Mouse (Mus musculus): ENCODE measurements around the gene Hyls1.

The Hyls1 gene

DNA sequence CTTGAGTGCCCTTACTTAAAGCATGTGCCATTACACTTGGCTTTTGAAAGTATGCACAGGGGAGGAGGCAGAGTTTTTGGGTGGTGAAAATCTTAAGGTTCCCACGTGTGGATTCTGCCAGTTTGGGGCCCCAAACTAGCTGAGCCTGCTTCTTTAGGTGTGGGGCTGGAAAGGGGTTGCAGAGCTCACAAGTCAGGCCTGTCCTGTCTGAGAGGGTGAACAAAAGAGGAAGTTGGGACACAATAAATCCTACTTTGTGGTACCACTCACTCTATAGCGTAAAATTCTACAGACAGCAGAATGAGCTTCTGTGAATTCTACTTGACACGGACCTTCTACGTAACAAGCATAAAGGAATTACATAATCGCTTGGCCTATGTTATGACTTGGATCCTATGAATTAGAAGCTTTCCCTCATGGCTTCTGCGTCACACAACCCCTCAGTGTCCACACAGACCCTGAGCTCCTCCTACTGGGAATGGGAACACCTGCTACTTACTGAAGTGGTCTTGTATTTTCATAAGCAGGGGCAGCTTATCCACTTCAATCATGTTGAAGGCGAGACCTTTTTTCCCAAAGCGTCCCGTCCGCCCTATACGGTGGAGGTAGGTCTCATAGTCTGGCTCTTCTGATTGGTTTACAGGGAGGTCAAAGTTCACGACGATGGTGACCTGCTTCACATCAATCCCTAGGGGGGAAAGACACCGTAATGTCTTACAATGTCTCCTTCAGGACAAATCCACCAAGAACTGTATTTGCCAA is 26.9 kb downstream of the Hyls1 start:
- DNase-seq, result no peak

DNA sequence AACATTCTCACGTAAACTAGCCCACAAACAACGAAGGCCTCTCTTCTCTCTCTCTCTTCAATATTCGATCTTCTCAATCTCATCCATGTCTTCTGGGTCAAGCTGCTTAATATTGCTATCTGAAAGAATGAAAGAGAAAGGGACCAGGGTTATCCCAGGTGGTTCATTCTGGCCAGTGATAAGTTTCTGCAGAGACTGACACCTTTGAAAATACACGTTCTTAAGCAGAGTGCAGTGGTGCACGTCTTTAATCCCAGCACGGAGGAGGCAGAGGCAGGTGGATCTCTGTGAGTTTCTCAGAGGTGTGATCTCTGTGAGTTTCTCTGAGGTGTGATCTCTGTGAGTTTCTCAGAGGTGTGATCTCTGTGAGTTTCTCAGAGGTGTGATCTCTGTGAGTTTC is 28.3 kb downstream of the Hyls1 start:
- no peak for DNase-seq

DNA sequence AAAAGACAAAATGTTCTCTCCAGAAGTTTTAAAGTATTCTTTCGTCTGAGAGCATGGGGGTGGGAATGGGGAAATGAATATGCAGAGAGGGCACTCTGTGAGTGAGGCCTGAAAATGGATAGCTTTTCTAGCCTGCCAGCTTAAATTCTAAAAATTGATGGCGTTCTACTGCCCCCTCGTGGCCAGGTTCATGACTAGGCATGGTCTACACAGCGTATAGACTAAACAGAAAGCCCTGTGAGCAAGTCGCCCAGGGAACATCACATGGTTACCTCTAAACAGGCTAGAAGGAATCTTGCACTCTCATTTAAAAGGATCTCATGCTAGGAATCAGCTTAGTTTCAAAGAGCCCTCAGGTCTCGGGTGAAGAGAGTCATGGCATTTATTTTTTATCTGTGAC is 28.7 kb downstream of the Hyls1 start:
- peak; percentile 95 for DNase-seq

DNA sequence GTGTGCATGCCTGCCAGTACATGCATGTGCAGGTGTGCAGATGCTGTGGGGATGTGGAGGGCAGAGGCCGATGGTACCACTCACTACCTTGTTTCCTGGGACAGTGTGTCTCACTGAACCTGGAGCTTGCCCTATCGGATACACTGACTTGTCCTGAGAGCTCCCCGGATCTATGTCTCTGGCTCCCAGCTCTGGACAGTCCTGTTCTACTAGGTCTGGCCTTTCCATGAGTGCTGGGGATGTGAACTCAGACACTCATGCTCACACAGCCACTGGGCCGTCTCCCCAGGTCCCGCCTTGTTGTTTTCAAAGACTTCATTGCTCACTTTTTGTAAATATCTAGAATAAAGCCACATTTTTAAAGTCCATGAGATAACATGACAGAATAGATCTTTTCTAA is 29.2 kb downstream of the Hyls1 start:
- DNase-seq, result no peak

DNA sequence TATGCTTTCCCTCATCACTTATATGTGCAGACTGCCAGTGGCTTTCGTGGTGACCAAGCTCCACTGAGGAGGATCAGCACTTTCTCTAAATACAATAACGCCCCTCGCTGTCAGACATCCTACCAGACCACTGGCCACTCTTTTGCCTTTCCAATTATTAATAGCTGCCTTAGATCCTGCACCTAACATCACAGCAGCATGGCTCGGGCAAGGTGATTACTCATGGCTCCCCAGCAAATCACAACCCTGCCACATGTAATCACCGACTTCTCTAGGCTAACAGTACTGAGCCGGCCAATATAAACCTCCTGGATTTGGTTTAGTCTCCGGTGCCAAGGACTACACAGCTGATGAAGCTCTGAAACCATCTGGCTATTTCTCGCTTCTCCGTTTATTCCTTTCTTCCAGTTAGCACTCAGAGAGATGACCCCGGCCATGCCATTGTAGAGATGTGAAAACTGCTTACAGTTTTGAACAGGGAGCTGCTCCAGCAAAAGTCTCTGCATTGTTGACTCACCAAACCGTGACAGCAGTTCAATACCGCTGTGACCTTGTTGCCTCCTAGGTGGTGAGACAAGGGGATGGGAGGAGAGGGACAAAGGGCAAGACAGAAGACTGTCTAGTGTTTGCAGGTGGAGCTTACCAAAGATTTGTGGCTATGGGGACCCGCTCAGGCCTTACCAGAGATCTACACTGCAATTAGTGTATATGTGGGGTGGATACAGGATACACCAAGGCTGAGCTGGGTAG is 31.0 kb downstream of the Hyls1 start:
- DNase-seq, result no peak

DNA sequence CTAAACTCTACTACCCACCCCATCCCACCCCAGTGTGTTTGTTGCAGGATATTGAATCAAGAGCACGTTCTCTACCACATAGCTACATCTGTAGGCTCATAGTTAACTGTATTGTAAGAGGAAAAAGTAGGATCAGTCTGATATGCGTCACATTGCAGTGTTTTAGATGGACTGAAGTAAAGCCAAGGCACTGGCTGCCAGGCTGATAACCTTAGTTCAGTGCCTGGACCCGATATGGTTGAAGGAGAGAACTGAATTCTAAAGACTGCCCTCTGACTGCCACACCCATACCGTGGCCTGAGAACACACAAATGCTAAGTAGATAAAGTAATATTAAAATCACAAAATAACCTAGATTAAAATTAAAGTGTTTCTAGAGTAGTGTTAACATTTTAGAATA is 34.3 kb downstream of the Hyls1 start:
- no peak for DNase-seq

DNA sequence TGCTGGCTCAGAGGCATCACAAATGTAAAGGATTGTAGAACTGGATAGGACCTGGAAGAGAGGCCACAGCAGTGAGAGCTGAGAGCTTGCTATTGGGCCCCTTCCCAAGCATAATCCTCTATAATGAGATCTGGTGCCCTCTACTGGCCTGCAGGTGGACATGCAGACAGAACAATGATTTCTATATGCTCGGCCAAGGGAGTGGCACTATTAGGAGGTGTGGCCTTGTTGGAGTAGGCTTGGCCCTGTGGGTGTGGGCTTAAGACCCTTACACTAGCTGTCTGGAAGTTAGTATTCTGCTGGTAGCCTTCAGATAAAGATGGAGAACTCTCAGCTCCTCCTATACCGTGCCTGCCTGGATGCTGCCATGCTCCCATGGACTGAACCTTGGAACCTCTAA is 35.1 kb downstream of the Hyls1 start:
- peak; percentile 43 for DNase-seq

DNA sequence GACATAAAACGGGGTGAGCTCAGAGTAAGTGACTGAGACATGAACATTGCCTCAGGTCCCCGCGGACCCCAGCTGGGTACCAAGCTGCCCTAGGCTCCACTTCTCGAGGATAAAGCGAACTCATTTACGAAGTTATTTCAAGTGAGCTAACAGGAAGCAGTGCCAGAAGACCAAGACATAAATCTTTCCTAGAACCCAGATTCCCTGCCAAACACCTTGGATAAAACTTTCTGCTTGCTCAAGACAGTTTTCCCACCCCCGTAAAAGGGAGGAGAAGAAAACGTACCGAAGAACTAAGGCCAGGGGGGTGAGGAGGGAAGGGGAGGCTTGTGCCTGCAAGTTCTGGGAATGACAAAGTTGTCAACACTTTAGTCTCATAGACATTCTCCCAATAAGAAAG is 36.9 kb downstream of the Hyls1 start:
- no peak for DNase-seq

DNA sequence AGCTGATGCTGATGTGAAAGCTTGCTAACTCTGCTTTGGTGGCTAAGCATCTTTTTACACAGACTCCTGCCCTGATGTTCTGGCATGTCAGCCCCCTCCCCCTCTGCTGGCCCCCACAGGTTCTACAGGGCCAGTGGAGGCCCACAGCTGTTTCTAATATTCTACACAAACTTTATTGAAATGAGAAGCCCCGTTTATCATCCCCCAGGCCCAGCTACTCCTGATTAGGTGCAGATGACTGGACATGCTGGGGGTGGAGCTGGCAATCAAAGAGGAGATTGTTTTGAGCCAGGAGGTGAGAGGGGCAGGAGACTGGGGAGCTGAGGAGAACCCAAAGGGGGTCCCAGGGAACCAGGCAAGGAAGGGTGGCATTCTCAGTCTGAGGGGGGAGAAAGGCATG is 40.4 kb downstream of the Hyls1 start:
- DNase-seq, result no peak

DNA sequence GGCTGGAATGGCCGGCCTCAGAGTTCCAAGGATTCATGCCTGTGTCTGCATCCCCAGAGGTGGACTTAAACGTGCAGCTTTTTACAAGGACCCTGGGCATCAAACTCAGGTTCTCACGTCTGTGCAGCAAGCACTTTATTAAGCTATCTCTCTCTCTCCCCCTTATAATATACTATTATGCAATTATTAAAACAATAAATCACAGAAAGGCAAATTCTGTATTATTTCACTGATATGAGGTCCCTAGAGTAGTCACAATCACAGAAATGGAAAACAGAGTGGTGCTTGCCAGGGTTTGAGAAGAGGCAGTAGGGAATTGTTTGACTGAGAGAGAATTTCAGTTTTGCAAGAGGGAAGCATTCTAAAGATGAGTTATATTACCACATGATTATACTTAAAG is 41.1 kb downstream of the Hyls1 start:
- DNase-seq, result no peak

DNA sequence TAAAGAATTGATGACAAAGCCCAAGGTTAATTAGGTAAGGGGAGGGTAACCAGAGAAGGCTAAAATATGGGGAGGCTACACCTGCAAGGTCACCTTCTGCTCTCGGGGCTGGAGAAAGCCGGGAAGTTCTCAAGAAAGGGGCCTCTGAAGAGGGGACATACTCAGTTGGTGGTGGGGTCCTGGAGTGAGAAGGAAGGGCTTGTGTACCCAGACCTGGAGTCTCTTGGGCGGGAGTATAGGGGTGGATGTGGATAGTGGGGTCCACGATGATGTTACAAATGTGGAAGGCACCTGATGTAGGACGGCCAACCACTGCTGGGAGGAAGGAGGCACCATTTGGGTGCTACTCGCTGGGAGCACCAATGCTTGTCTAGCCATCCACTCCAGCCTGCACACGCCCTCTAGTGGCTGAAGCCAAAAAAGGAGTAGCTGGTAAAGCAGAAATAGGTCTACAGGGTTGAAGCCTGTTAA is 46.2 kb downstream of the Hyls1 start:
- peak; percentile 73 for DNase-seq

DNA sequence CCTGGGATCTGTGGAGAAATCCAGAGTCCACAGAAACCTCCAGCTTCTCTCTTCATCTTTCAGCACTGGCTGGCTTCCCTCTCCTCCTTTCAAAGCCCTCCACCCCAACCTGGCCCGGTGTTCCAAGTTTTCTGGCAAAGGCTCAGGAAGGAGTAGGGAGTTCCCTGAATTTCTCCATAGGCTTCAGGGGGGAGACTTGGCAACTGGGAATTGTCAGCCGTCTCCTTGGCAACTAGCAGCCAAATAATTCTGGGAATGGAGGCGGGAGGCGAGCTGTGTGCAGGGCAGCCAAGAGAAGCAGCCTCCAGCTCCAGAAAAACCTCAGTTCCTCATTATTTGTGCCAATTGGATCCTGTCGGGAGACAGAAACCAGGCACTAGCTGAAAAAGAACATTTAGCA is 46.7 kb downstream of the Hyls1 start:
- peak; percentile 35 for DNase-seq

DNA sequence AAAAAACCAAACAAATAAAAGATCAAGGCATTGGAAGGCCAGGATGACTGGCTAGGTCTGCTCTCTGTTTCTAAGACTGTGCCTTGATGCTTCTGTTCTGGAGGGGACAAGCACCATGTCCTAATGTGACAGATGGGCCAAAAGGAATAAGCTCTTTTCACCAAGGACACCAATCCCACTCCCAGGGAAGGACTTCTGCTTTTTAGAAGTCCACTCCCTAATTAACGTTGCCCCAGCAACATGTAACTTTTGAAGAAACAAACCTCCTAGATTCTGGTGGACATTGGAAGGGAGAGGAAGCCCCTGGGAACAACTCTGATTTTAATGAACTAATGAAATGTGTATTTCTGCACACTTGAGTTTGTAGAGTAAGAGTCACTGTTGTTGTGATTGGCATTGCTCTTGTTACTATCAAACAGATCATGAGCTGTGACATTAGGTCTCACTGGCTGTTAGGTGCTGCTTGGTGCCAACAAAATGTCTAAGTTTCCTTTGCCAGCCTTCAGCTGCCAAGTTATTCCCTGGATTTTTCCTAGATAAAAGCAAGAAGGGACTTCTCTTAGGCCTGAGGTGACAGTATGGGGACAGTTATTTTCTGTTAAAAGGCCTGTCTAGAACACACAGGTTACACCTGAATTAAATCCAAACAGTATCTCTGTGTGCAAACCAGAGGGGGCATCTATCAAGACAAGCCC is 47.2 kb downstream of the Hyls1 start:
- DNase-seq, result no peak

DNA sequence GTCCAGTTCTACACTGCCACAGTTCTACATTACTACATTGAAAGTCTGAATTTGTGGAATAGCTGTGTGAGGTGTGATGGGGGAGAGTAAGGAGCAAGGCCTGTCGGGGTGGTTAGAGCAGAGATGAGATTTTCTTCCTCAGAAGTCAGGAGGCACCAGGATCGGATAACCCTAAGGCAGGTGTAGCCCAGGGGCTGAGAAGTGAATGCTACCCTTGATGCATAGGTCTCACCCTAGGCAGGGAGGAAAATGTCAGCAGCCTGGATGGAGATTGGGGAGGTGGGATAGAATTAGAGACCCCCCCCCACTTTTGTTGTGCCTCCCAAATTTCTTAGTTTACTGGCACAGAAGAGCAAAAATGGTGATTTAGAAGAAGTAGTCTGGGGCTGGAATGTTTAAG is 48.0 kb downstream of the Hyls1 start:
- no peak for DNase-seq

DNA sequence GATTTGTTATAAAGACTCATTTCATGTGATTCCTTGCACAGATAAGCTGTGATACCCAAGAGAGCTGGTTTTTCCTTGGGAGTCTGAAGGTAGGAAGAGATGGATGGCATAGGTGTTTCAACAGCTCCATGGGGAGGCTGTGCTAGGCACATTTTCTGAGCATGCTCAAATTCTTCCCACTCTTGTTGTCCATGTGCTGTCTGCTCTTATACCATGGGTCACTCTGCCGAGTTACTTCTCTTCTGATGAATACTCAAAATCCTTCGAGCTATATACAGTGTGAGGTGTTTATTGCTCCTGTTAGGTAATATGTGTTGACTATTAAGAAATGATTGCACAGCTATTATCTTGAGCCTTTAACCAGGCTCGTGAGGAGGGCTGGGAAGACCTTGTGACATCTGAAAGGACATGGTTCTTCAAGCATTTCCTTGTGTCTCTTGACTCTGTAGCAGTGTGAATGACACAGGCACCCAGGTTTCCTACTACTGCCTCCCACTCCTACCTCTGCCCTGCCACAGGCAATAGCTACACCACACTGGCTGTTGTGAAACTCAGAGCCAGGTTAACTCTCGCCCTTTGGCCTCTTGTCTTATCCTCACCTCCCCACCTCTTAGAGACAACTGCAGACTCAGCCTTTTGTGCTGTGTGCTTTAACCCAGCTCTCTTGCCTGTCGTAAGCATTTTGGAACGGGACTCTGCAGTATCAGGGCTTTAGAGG is 49.4 kb downstream of the Hyls1 start:
- no peak for DNase-seq

DNA sequence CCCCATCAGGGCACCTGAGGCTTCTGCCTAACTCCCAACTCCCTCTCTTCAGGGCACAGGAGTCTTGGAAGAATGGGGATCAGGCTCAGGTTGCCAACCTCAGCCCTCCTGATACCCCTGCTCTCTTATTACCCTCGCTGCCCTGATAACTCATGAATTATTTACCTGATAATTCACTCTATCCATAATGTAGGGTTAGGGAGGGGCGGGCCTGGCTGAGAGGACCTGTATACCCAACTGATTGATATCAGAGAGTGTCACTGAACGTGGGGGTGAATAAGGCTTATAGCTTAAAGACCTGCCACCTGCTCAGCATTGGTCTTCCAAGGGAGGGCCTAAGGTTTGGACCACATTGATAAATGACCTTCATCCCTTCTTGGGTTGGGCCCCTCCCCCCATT is 52.0 kb downstream of the Hyls1 start, which contains the start of gene Gm1113:
Gm1113 (minus strand) TSS at position 101 of the 400 bp plus-strand sequence.
- DNase-seq, result no peak

DNA sequence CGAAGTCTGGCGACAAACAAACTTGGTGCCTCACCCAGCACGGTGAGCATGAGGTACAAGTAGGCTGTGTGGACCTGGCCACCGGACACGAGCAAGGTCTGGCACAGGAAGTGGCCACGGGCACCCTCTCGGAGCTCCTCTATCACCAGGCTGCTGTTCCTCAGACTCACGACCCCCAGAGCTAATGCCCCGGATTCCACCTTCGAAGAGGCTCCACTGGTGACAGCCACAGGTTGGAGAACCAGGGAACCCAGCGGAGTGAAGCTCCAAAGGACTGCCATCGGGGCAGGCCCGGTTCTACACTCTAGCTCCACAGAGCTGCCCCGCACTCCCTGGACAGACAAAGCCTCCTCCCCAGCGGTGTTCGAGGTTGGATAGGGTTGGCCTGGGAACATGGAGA is 53.5 kb downstream of the Hyls1 start:
- DNase-seq, result no peak

DNA sequence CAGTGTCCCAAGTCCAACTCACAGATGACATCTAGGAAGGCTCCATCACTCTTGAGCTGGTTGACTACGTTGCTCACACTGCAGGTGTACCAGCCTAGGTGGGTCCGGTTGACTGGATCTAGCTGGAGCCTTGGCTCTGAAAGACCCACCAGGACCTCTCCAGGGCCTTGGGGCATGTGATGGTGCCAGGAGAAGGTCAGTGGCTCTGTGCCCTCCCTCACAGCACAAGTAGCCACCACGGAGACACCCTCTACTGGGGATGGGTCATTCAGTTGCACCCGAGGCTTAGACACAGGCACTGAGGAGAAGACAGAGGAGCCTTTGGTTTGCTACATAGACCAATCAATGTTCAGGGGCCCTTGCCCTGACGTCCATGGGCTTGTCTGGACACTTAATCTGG is 54.0 kb downstream of the Hyls1 start:
- DNase-seq, result no peak

DNA sequence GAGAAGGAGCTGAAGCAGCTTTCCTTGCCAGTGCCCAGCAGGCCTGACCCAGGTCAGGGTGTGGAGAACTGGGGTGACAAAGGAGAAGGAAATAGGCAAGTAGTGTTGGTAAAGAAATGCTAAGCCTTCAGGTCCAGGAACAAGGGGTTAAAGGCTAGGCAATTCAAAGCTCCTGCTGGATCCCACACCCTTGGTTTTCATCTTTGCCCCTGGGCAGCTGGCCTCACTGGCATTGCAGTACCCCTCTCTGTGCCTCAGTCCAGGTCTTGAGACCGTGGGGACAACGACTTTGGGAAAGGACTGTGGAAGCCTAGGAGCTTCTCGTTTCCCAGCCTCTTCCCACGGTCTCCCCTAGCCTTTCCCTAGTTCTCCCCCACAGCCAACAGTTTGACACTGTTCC is 56.3 kb downstream of the Hyls1 start:
- DNase-seq, result no peak

Data from right cerebral cortex, postnatal 4 days (tissue).